ENCODE assay signal across 11 mouse cellular contexts in genomic region chr11:103307910-103308309, GRCm38 (mm10). TPM values are rescaled to one million over a fixed set of nuclear protein-coding genes. Genes with fewer than 3 reads are reported as not detected.
DNase-seq lines count a peak whose midpoint lies in the region; ATAC-seq and TF ChIP-seq lines count a peak whose summit lies in the region.
"Had no signal": no experiment of that assay in that cellular context is flagged by ENCODE, and none has a peak within 500 bp of the region (broad histone marks: within the 10 kb centered on the region; RNA-seq: fewer than 3 reads in every experiment).

No protein-coding gene starts in this region.

- peak overlapping the region; percentile 40 for H3K27ac ChIP-seq in liver, postnatal 0 days (ENCODE audit: low read depth)
- H3K27ac ChIP-seq in liver, embryonic 12.5 days, result no peak overlapping the region
- H3K27ac ChIP-seq in midbrain, embryonic 16.5 days (ENCODE audit: low read length), result no peak overlapping the region
- H3K27ac ChIP-seq: embryonic facial prominence, embryonic 12.5 days; midbrain, embryonic 12.5 days; stomach, embryonic 15.5 days had no signal

- no peak overlapping the region for H3K9ac ChIP-seq in liver, postnatal 0 days (replicated peaks)
- H3K9ac ChIP-seq in liver, embryonic 12.5 days, result no peak overlapping the region
- H3K9ac ChIP-seq in midbrain, embryonic 16.5 days (ENCODE audit: low read depth, low read length), result no peak overlapping the region
- H3K9ac ChIP-seq: embryonic facial prominence, embryonic 12.5 days; midbrain, embryonic 12.5 days; stomach, embryonic 15.5 days had no signal

- WGBS in liver, postnatal 0 days (ENCODE audit: insufficient replicate concordance), result 54% methylated on average over 8 of the region's 8 CpGs
- WGBS in liver, embryonic 12.5 days (ENCODE audit: insufficient replicate concordance), result 55% methylated on average over 8 of the region's 8 CpGs
- 81% methylated on average over 8 of the region's 8 CpGs for WGBS in midbrain, embryonic 16.5 days

- no peak for TF ChIP-seq CTCF in liver, postnatal 0 days (IDR thresholded peaks at IDR 0.05; ENCODE audit: low read depth)

- no peaks in the 10 kb centered on the region for H3K36me3 ChIP-seq in liver, postnatal 0 days (replicated peaks; ENCODE audit: insufficient read depth, low read length)
- no peaks in the 10 kb centered on the region for H3K36me3 ChIP-seq in liver, embryonic 12.5 days
- H3K36me3 ChIP-seq in midbrain, embryonic 16.5 days (ENCODE audit: control insufficient read depth, insufficient read depth, low read length), result no peaks in the 10 kb centered on the region
- H3K36me3 ChIP-seq: embryonic facial prominence, embryonic 12.5 days; midbrain, embryonic 12.5 days; stomach, embryonic 15.5 days had no signal

- H3K4me1 ChIP-seq in liver, postnatal 0 days (ENCODE audit: insufficient read depth), result no peaks in the 10 kb centered on the region
- H3K4me1 ChIP-seq in liver, embryonic 12.5 days, result no peaks in the 10 kb centered on the region; the same call in 1 of the 2 replicates
- peaks cover 5% of the 10 kb centered on the region for H3K4me1 ChIP-seq in midbrain, embryonic 16.5 days (ENCODE audit: control insufficient read depth, insufficient read depth, low read length)

- H3K4me3 ChIP-seq in liver, postnatal 0 days (ENCODE audit: low read depth, low read length), result no peak overlapping the region
- H3K4me3 ChIP-seq in liver, embryonic 12.5 days, result no peak overlapping the region
- no peak overlapping the region for H3K4me3 ChIP-seq in midbrain, embryonic 16.5 days (ENCODE audit: low read depth, low read length)
- H3K4me3 ChIP-seq: embryonic facial prominence, embryonic 12.5 days; midbrain, embryonic 12.5 days; stomach, embryonic 15.5 days had no signal

- no peak overlapping the region for H3K4me2 ChIP-seq in liver, postnatal 0 days (ENCODE audit: low read depth, low read length)
- H3K4me2 ChIP-seq in liver, embryonic 12.5 days, result no peak overlapping the region
- H3K4me2 ChIP-seq in midbrain, embryonic 16.5 days (ENCODE audit: low read length), result no peak overlapping the region
- H3K4me2 ChIP-seq: embryonic facial prominence, embryonic 12.5 days; midbrain, embryonic 12.5 days; stomach, embryonic 15.5 days had no signal

- H3K9me3 ChIP-seq in liver, postnatal 0 days (ENCODE audit: low read length), result no peaks in the 10 kb centered on the region
- no peaks in the 10 kb centered on the region for H3K9me3 ChIP-seq in liver, embryonic 12.5 days (replicated peaks)
- no peaks in the 10 kb centered on the region for H3K9me3 ChIP-seq in midbrain, embryonic 16.5 days (replicated peaks; ENCODE audit: control insufficient read depth, low read length, poor library complexity, severe bottlenecking)
- H3K9me3 ChIP-seq: embryonic facial prominence, embryonic 12.5 days; midbrain, embryonic 12.5 days; stomach, embryonic 15.5 days had no signal

- H3K27me3 ChIP-seq in liver, postnatal 0 days (ENCODE audit: insufficient read depth, low read length), result 0 out of 2 replicates have a peak, but pooled peaks cover 5% of the 10 kb centered on the region
- peaks cover 29% of the 10 kb centered on the region for H3K27me3 ChIP-seq in liver, embryonic 12.5 days (replicated peaks)
- H3K27me3 ChIP-seq in midbrain, embryonic 16.5 days (ENCODE audit: control insufficient read depth, insufficient read depth, low read depth, low read length), result no peaks in the 10 kb centered on the region
- H3K27me3 ChIP-seq: embryonic facial prominence, embryonic 12.5 days; stomach, embryonic 15.5 days had no signal

- no peak for DNase-seq in liver, postnatal 0 days
- peak; percentile 41 to 66 for DNase-seq in adrenal gland, postnatal 36 days
- peak; percentile 63 for DNase-seq in heart, postnatal 4 days
- peak; percentile 69 for DNase-seq in naive thymus-derived CD4-positive, alpha-beta T cell, adult 2 months (ENCODE audit: low read depth)
- DNase-seq in cerebellum, adult 11-12 months, result no peak

- no peak for TF ChIP-seq EP300 in liver, postnatal 0 days (IDR thresholded peaks at IDR 0.05; ENCODE audit: low read depth)

- ATAC-seq in liver, postnatal 0 days, result no peak
- no peak for ATAC-seq in liver, embryonic 12.5 days
- ATAC-seq in midbrain, embryonic 16.5 days, result no peak
- ATAC-seq in frontal cortex, adult (ENCODE audit: low TSS enrichment), result no peak

RNA-seq across cellular contexts. Expression of gene Map3k14, which starts 40.6 kb away (rescaled TPM):
- 0.67 and 0.78 TPM in 2 replicates for polyA plus RNA-seq in liver, postnatal 0 days (2015; fragmentation: Nextera tagmentation; extraction: Ambion mirVana)
- 0.84 and 0.93 TPM in 2 replicates for polyA plus RNA-seq in liver, embryonic 12.5 days (2016; fragmentation: Nextera tagmentation; extraction: Ambion mirVana)
- total RNA-seq in adrenal gland, postnatal 36 days (2021), result 1 to 10 TPM; 4.7 to 7.7 TPM
- total RNA-seq in heart, postnatal 4 days (2021), result 1 to 10 TPM; 2.7 to 3.4 TPM
- polyA plus RNA-seq in midbrain, embryonic 16.5 days (2015; fragmentation: Nextera tagmentation; extraction: Ambion mirVana), result 4.4 TPM in 2 replicates

RNA-seq across cellular contexts. Expression of gene Arhgap27, which starts 55.6 kb away (rescaled TPM):
- 3.2 and 3.3 TPM in 2 replicates for polyA plus RNA-seq in liver, postnatal 0 days (2015; fragmentation: Nextera tagmentation; extraction: Ambion mirVana)
- 2.7 and 4.0 TPM in 2 replicates for polyA plus RNA-seq in liver, embryonic 12.5 days (2016; fragmentation: Nextera tagmentation; extraction: Ambion mirVana)
- 10 to 100 TPM; 10.1 to 16.3 TPM for total RNA-seq in adrenal gland, postnatal 36 days (2021)
- total RNA-seq in heart, postnatal 4 days (2021), result 10 to 100 TPM; 23.5 to 25.4 TPM
- polyA plus RNA-seq in midbrain, embryonic 16.5 days (2015; fragmentation: Nextera tagmentation; extraction: Ambion mirVana), result 3.8 and 4.4 TPM in 2 replicates

Comparison
In these comparisons a context has a peak if more than half of its experiments do, and no peak if none do; other contexts are left out.
1. DNase-seq: peak in adrenal gland, postnatal 36 days (2 of 2), heart, postnatal 4 days (single experiment) and naive thymus-derived CD4-positive, alpha-beta T cell, adult 2 months (single experiment); none in liver, postnatal 0 days (single experiment) and cerebellum, adult 11-12 months (single experiment).